Mouse (Mus musculus) midbrain, postnatal 0 days (tissue): Measurements from ENCODE around the gene Fam189b. TPM values are rescaled to one million over a fixed set of nuclear protein-coding genes. Genes with fewer than 3 reads are reported as not detected.

ENCODE experiments used
- ATAC-seq: fragments of 200-750 bp; cut with Nextera tagmentation; 2 replicates; pipeline ENCODE4 v1.8.0; 2017; ENCODE audit warnings: moderate number of reproducible peaks, mild to moderate bottlenecking, moderate TSS enrichment, moderate library complexity; ENCODE audit not compliant: low FRiP score
- DNase-seq: peaks from one replicate; pipeline ENCODE4 v3.0.0-alpha.2; 2015; ENCODE audit warnings: low spot score
- H3K27ac ChIP-seq: fragments of 300-500 bp; sonication (generic); 2 replicates; pipeline ENCODE4 v1.5.1; 2014; ENCODE audit warnings: low read depth, mild to moderate bottlenecking, low read length, mixed read lengths
- H3K27me3 ChIP-seq: fragments of 300-500 bp; sonication (generic); 2 replicates; pipeline ENCODE4 v1.6.1; 2014; ENCODE audit warnings: low read length, control low read depth, mixed read lengths; ENCODE audit not compliant: insufficient read depth
- H3K36me3 ChIP-seq: fragments of 300-500 bp; sonication (generic); 2 replicates; pipeline ENCODE4 v1.6.1; 2014; ENCODE audit warnings: low read length, control low read depth, mixed read lengths; ENCODE audit not compliant: insufficient read depth
- H3K4me1 ChIP-seq: fragments of 300-500 bp; sonication (generic); 2 replicates; pipeline ENCODE4 v1.6.1; 2014; ENCODE audit warnings: mild to moderate bottlenecking, control low read depth, antibody characterized with exemption, low read length, mixed read lengths; ENCODE audit not compliant: insufficient read depth
- H3K4me2 ChIP-seq: fragments of 300-500 bp; sonication (generic); 2 replicates; pipeline ENCODE4 v1.6.1; 2014; ENCODE audit warnings: low read depth, mild to moderate bottlenecking, low read length, mixed read lengths; ENCODE audit not compliant: poor library complexity, severe bottlenecking
- H3K4me3 ChIP-seq: fragments of 300-500 bp; sonication (generic); 2 replicates; pipeline ENCODE4 v1.5.1; 2014; ENCODE audit warnings: low read depth, mild to moderate bottlenecking, low read length, moderate library complexity
- H3K9ac ChIP-seq: fragments of 300-500 bp; sonication (generic); replicated peaks from 2 replicates; pipeline ENCODE4 v1.6.1; 2014; ENCODE audit warnings: mild to moderate bottlenecking, low read length, moderate library complexity, mixed read lengths; ENCODE audit not compliant: poor library complexity, severe bottlenecking
- H3K9me3 ChIP-seq: fragments of 300-500 bp; sonication (generic); 2 replicates; pipeline ENCODE4 v1.6.1; 2016; ENCODE audit warnings: low read length, control low read depth
- CTCF ChIP-seq: IDR thresholded peaks from 2 replicates; pipeline ENCODE4 v1.5.1; 2016; ENCODE audit warnings: antibody characterized with exemption, mild to moderate bottlenecking
- WGBS: fragments of 180-500 bp; shearing (Covaris S2); extraction: QIAGEN DNeasy Blood & Tissue Kit; methylation state at CpG from one replicate; pipeline ENCODE4 v1.1.7; 2014; 5-methylcytosine and 5-hydroxymethylcytosine counted together
- polyA plus RNA-seq: library from polyadenylated mRNA; unstranded; fragments of >200 nt; fragmentation: Nextera tagmentation; extraction: Ambion mirVana; gene quantifications from 2 replicates; pipeline ENCODE4 v1.2.1, GENCODE M21; 2015
- total RNA-seq: library from RNA; depleted of rRNA; stranded (reverse); fragments of >200 nt; gene quantifications from 2 replicates; pipeline ENCODE4 v1.2.3, GENCODE M21; 2014

Fam189b gene
- total and polyA plus RNA-seq, 2 experiments from 2014 or later = 22.2 to 32.5 TPM

- Histone ChIP-seq H3K9ac (peak within 1 kb of the TSS; percentile 74), H3K36me3 (peaks cover 62% of the 10 kb centered on the region), H3K4me1 (peaks cover 8% of the 10 kb centered on the region), H3K4me2 (peak within 1 kb of the TSS; percentile 68), H3K4me3 (peak within 1 kb of the TSS; percentile 76), H3K9me3 (no peaks in the 10 kb centered on the region), H3K27me3 (no peaks in the 10 kb centered on the region), H3K27ac (peak within 1 kb of the TSS; percentile 74)
- DNase-seq = peak; percentile 97
- under 1% methylated on average over 43 of the region's 43 CpGs for WGBS
- ATAC-seq = peak; percentile 95
- no peak for TF ChIP-seq CTCF
These were observed 5.5 kb upstream of the Fam189b start, which contains the start of gene Scamp3 for GRCm38 (mm10) chr3:89177242-89178106. Gene Scamp3 (plus strand): TSS chr3:89177473.

- no peak for TF ChIP-seq CTCF
- Histone ChIP-seq H3K9me3 (no peaks in the 10 kb centered on the region), H3K36me3 (peaks cover 62% of the 10 kb centered on the region), H3K4me3 (peak overlapping the region; percentile 76), H3K9ac (peak overlapping the region; percentile 74), H3K4me1 (peaks cover 8% of the 10 kb centered on the region), H3K27ac (peak overlapping the region; percentile 74), H3K27me3 (no peaks in the 10 kb centered on the region), H3K4me2 (peak overlapping the region; percentile 68)
- DNase-seq (no peak), ATAC-seq (no peak)
- WGBS = 12% methylated on average over 6 of the region's 6 CpGs
These were observed 4.9 kb upstream of the Fam189b start for GRCm38 (mm10) chr3:89178107-89178385.

GRCm38 (mm10) chr3:89179056-89179455 lies 3.9 kb upstream of the Fam189b start:
- ATAC-seq (no peak), DNase-seq (no peak)
- Histone ChIP-seq H3K4me1 (peaks cover 11% of the 10 kb centered on the region), H3K27me3 (no peaks in the 10 kb centered on the region), H3K27ac (no peak overlapping the region), H3K4me3 (no peak overlapping the region), H3K4me2 (no peak overlapping the region), H3K9me3 (no peaks in the 10 kb centered on the region), H3K9ac (no peak overlapping the region), H3K36me3 (peaks cover 53% of the 10 kb centered on the region)
- 93% methylated on average over 11 of the region's 11 CpGs for WGBS
- TF ChIP-seq CTCF = no peak

- WGBS = 91% methylated on average over 27 of the region's 27 CpGs
- H3K27ac ChIP-seq = 0 out of 2 replicates have a peak overlapping the region, but pooled peaks have one; percentile 94
These were observed 1.0 kb upstream of the Fam189b start for GRCm38 (mm10) chr3:89181749-89182500.

GRCm38 (mm10) chr3:89182531-89183057 lies 349 bp upstream of the Fam189b start:
- whole genome bisulfite sequencing = 48% methylated on average over 7 of the region's 7 CpGs
- peaks cover 30% of the 10 kb centered on the region for H3K36me3 ChIP-seq
- peak overlapping the region; percentile 65 for H3K4me3 ChIP-seq
- ATAC-seq (0 out of 2 replicates have a peak, but pooled peaks have one; percentile 1), DNase-seq (no peak)
- peak overlapping the region; percentile 88 for H3K4me2 ChIP-seq
- peak overlapping the region; percentile 94 for H3K27ac ChIP-seq
- no peaks in the 10 kb centered on the region for H3K27me3 ChIP-seq
- no peaks in the 10 kb centered on the region for H3K9me3 ChIP-seq
- TF ChIP-seq CTCF = no peak
- H3K9ac ChIP-seq = peak overlapping the region; percentile 90
- H3K4me1 ChIP-seq = peaks cover 17% of the 10 kb centered on the region

More at GRCm38 (mm10) chr3:89181749-89182500, 1.0 kb upstream of the Fam189b start:
- Histone ChIP-seq H3K4me1 (peaks cover 17% of the 10 kb centered on the region), H3K36me3 (peaks cover 25% of the 10 kb centered on the region), H3K9me3 (no peaks in the 10 kb centered on the region), H3K4me3 (no peak overlapping the region), H3K27me3 (no peaks in the 10 kb centered on the region), H3K9ac (no peak overlapping the region), H3K4me2 (no peak overlapping the region)
- DNase-seq = no peak
- no peak for ATAC-seq
- TF ChIP-seq CTCF = no peak
